ENCODE assay signal across 14 mouse cellular contexts in genomic region chr5:146681512-146681911, GRCm38 (mm10).
DNase-seq lines count a peak whose midpoint lies in the region; ATAC-seq and TF ChIP-seq lines count a peak whose summit lies in the region.
"Had no signal": no experiment of that assay in that cellular context is flagged by ENCODE, and none has a peak within 500 bp of the region (broad histone marks: within the 10 kb centered on the region; RNA-seq: fewer than 3 reads in every experiment).

No protein-coding gene starts in this region.

- TF ChIP-seq CTCF in bone marrow, adult 2 months (IDR thresholded peaks at IDR 0.05; ENCODE audit: control insufficient read depth, insufficient read depth, low read length), result no peak
- no peak for TF ChIP-seq CTCF in intestine, postnatal 0 days (IDR thresholded peaks at IDR 0.05; ENCODE audit: low read depth)
- TF ChIP-seq CTCF in spleen, adult 2 months (IDR thresholded peaks at IDR 0.05; ENCODE audit: extremely low read depth, insufficient read depth, insufficient read length, insufficient replicate concordance), result no peak

- no peak for ATAC-seq in intestine, postnatal 0 days
- no peak for ATAC-seq in forebrain, embryonic 14.5 days
- ATAC-seq: inflammation-experienced regulatory T-cells, adult 6 months had no signal

- intact Hi-C loops in heart, postnatal 36 days (cut with DNase I), result no loop called here

- H3K4me2 ChIP-seq in intestine, postnatal 0 days (replicated peaks; ENCODE audit: low read depth), result no peak overlapping the region
- H3K4me2 ChIP-seq in forebrain, embryonic 14.5 days (ENCODE audit: low read length), result no peak overlapping the region
- H3K4me2 ChIP-seq: embryonic facial prominence, embryonic 13.5 days; forebrain, embryonic 12.5 days; midbrain, embryonic 11.5 days had no signal

- H3K27me3 ChIP-seq in intestine, postnatal 0 days (replicated peaks; ENCODE audit: control insufficient read depth, insufficient read depth, low read length), result no peaks in the 10 kb centered on the region
- no peaks in the 10 kb centered on the region for H3K27me3 ChIP-seq in spleen, adult 2 months (ENCODE audit: control insufficient read depth, insufficient read depth, low read length)
- H3K27me3 ChIP-seq in forebrain, embryonic 14.5 days (replicated peaks; ENCODE audit: control insufficient read depth, insufficient read depth, low read length), result 0 out of 2 replicates have a peak, but pooled peaks cover 5% of the 10 kb centered on the region
- H3K27me3 ChIP-seq: embryonic facial prominence, embryonic 13.5 days had no signal

- H3K9me3 ChIP-seq in intestine, postnatal 0 days (ENCODE audit: control insufficient read depth), result no peaks in the 10 kb centered on the region
- no peaks in the 10 kb centered on the region for H3K9me3 ChIP-seq in forebrain, embryonic 14.5 days (replicated peaks; ENCODE audit: control insufficient read depth, low read length)
- H3K9me3 ChIP-seq: embryonic facial prominence, embryonic 13.5 days; forebrain, embryonic 12.5 days had no signal

- TF ChIP-seq POLR2A in bone marrow, adult 2 months (IDR thresholded peaks at IDR 0.05; ENCODE audit: borderline replicate concordance, control insufficient read depth, low read depth, low read length), result no peak
- TF ChIP-seq POLR2A in spleen, adult 2 months (IDR thresholded peaks at IDR 0.05; ENCODE audit: low read depth, low read length), result no peak

- no peaks in the 10 kb centered on the region for H3K36me3 ChIP-seq in intestine, postnatal 0 days (ENCODE audit: control insufficient read depth, insufficient read depth)
- no peaks in the 10 kb centered on the region for H3K36me3 ChIP-seq in spleen, adult 2 months (ENCODE audit: control insufficient read depth, insufficient read depth, low read length)
- H3K36me3 ChIP-seq in forebrain, embryonic 14.5 days (ENCODE audit: control insufficient read depth, insufficient read depth, low read length), result no peaks in the 10 kb centered on the region
- H3K36me3 ChIP-seq: embryonic facial prominence, embryonic 13.5 days; forebrain, embryonic 12.5 days had no signal

- peak; percentile 33 for DNase-seq in heart, postnatal 4 days
- DNase-seq in heart, postnatal 36 days, result no peak
- DNase-seq in spleen, adult 2 months (ENCODE audit: low read depth in 1 of 2, low spot score in 2 of 2), result peak; percentile 76 to 88
- no peak for DNase-seq in layer of hippocampus, adult 9-11 months
- DNase-seq in forebrain, embryonic 14.5 days (ENCODE audit: low spot score), result no peak
- DNase-seq: adrenal gland, postnatal 25 days; cerebellum, adult 18-20 months had no signal

- 13% methylated on average over 9 of the region's 9 CpGs for WGBS in bone marrow, adult 2 months
- 47% methylated on average over 9 of the region's 9 CpGs for WGBS in intestine, postnatal 0 days
- WGBS in spleen, adult 2 months, result 11% methylated on average over 9 of the region's 9 CpGs
- whole genome bisulfite sequencing in forebrain, embryonic 14.5 days, result 84% methylated on average over 9 of the region's 9 CpGs

- H3K9ac ChIP-seq in intestine, postnatal 0 days (ENCODE audit: low read depth, low read length), result no peak overlapping the region
- no peak overlapping the region for H3K9ac ChIP-seq in forebrain, embryonic 14.5 days (ENCODE audit: low read length)
- H3K9ac ChIP-seq: embryonic facial prominence, embryonic 13.5 days; forebrain, embryonic 12.5 days; liver, embryonic 14.5 days had no signal

- H3K4me1 ChIP-seq in bone marrow, adult 2 months (ENCODE audit: control insufficient read depth, insufficient read depth, low read length), result peaks cover 8% of the 10 kb centered on the region
- peaks cover 33% of the 10 kb centered on the region for H3K4me1 ChIP-seq in intestine, postnatal 0 days (replicated peaks; ENCODE audit: control insufficient read depth, insufficient read depth, low read length)
- peaks cover 38% of the 10 kb centered on the region; the same call in 1 of the 2 replicates for H3K4me1 ChIP-seq in spleen, adult 2 months (ENCODE audit: control insufficient read depth, insufficient read depth, insufficient read length)
- no peaks in the 10 kb centered on the region for H3K4me1 ChIP-seq in forebrain, embryonic 14.5 days (ENCODE audit: control insufficient read depth, insufficient read depth, low read length)
- H3K4me1 ChIP-seq: embryonic facial prominence, embryonic 13.5 days had no signal

- H3K4me3 ChIP-seq in bone marrow, adult 2 months (replicated peaks; ENCODE audit: control insufficient read depth, low read depth, low read length), result no peak overlapping the region
- H3K4me3 ChIP-seq in intestine, postnatal 0 days (ENCODE audit: low read depth, low read length), result no peak overlapping the region
- H3K4me3 ChIP-seq in spleen, adult 2 months (ENCODE audit: extremely low read depth, insufficient read depth, insufficient read length), result no peak overlapping the region
- no peak overlapping the region for H3K4me3 ChIP-seq in forebrain, embryonic 14.5 days (ENCODE audit: low read depth, low read length)
- H3K4me3 ChIP-seq: embryonic facial prominence, embryonic 13.5 days; forebrain, embryonic 12.5 days had no signal

- H3K27ac ChIP-seq in bone marrow, adult 2 months (ENCODE audit: control insufficient read depth, insufficient read depth, low read depth, low read length, poor library complexity), result peak overlapping the region; percentile 92
- H3K27ac ChIP-seq in intestine, postnatal 0 days (ENCODE audit: low read depth, low read length), result 0 out of 2 replicates have a peak overlapping the region, but pooled peaks have one; percentile 50
- peak overlapping the region; percentile 83 for H3K27ac ChIP-seq in spleen, adult 2 months (ENCODE audit: insufficient read depth, low read length)
- H3K27ac ChIP-seq in forebrain, embryonic 14.5 days (ENCODE audit: low read depth, low read length), result no peak overlapping the region
- H3K27ac ChIP-seq: embryonic facial prominence, embryonic 13.5 days; forebrain, embryonic 12.5 days; liver, embryonic 14.5 days had no signal

Comparison
In these comparisons a context has a peak if more than half of its experiments do, and no peak if none do; other contexts are left out.
1. DNase-seq: peak in heart, postnatal 4 days (single experiment) and spleen, adult 2 months (2 of 2); none in heart, postnatal 36 days (0 of 2), layer of hippocampus, adult 9-11 months (single experiment) and forebrain, embryonic 14.5 days (single experiment).